Mouse (Mus musculus) bone marrow, adult 2 months (tissue): ENCODE data around the gene Lmf2.

ENCODE experiments used
- CTCF ChIP-seq: fragments of 200-500 bp; IDR thresholded peaks from 2 replicates; pipeline ENCODE4 v1.5.1; 2011; ENCODE audit warnings: low read length, control low read depth; ENCODE audit not compliant: control insufficient read depth, insufficient read depth
- POLR2A ChIP-seq: fragments of 200-500 bp; IDR thresholded peaks from 2 replicates; pipeline ENCODE4 v1.6.1; 2011; ENCODE audit warnings: low read depth, mild to moderate bottlenecking, control low read depth, low read length, borderline replicate concordance; ENCODE audit not compliant: control insufficient read depth

DNA sequence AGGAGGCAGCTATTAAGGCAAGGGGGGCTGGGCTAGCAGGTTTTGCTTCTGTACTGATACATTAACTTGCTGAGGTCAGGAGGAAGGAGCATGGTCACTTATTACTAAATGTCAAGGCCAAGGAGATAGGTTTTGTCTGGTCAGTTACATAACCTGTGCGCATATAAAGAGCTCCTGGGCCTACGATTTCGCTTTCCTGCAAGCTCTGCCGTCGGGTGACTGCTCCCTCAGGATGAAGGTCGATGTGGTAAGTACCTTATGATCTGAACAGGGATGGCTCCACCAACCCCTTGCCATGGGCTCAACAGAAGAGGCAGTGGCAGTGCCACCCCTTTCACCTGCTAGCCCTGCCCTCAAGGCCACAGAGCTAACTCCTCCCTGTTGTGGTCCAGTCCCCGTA lies 21.2 kb downstream of the Lmf2 start, which contains the start of gene Miox:
- TF ChIP-seq POLR2A (no peak), CTCF (no peak)
